Mouse (Mus musculus) layer of hippocampus, postnatal 10 days (tissue): ENCODE data around the gene Crybg1. TPM values are rescaled to one million over a fixed set of nuclear protein-coding genes. Genes with fewer than 3 reads are reported as not detected.

Experiments
- DNase-seq, 2 experiments: peaks; one replicate each; pipeline ENCODE4 v3.0.0; 2021; ENCODE audit warnings: low spot score in 2 of 2
- total RNA-seq, 2 experiments: library from RNA; stranded (reverse); gene quantifications; 2 replicates each; pipeline ENCODE4 v1.2.3; 2021

The Crybg1 gene
- total RNA-seq, 2 experiments from 2014 or later, result 0.51 to 0.87 TPM

- DNase-seq, result no peak
These were observed 53.9 kb downstream of the Crybg1 start for GRCm38 (mm10) chr10:44094794-44095193.

DNA sequence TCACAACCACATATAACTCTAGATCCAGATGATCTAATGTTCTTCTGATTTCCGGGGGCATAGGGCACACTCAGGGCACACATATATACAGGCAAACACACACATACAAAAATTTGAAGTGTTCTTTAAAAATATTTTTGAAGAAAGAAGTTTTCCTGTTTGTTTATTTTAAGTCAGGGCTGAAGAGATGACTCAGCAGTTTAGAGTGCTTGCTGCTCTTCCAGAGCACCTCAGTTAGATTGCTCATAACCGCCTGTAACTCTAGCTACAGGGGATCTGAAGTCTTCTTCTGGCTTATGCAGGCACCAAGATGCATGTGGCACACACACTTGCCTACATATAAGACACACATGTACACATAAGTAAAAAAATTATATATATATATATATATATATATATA, 56.9 kb downstream of the Crybg1 start:
- no peak for DNase-seq

- no peak for DNase-seq
These were observed 68.3 kb downstream of the Crybg1 start for GRCm38 (mm10) chr10:44080351-44080750.

DNA sequence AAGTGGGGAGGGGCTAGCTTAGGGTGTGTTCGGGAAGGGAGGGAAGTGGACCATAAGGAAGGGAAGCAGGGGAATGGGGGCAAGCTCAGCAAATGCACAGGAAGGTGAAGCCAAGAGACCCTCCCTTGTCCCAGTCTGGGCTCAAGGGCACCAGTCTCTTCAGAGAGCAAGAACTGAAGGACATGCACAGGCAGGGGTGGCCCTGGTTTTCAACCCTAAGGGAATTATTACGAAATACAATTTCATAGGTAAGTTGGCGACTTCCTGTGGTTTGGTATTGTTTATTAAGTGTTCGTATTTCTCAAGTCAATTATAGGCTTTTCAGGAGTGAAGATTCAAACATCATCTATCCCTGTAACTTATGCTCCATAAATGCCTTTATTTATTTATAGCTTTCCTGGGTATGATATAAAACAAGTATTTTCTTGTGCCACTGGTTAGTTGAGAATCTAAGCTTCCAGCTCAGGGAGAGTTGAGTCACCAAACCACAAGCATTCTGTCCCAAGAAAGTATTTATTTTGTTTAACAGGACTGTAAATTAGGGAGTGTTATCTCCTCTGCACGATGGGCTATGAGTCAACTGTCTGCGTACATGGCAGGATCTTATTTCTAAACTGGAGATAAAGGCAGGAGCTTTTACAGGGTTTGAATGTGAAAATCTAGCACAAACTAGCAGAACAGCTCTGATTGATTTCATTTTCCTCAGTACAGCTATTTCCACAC, 69.7 kb downstream of the Crybg1 start:
- no peak for DNase-seq

DNA sequence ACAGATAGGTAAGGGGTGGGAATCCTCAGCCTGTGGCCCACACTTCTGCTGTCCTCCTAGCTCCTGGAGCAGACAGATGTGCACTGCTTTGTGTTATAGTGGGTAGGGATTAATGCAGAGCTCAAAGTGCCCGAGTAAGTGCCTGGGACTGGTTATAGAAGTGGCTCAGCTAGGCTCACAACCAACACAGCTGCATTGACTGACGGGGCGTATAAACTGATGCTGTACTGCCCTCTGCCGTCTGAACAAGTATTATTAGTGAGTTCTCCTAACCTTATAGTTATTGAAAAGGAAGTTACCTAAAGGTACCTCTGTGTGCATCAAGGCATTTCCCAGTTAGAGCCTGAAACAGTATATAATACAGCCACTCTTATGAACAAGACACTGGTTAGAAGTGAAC, 77.6 kb downstream of the Crybg1 start:
- peak; percentile 62 to 74 for DNase-seq

GRCm38 (mm10) chr10:44069131-44069530, 79.5 kb downstream of the Crybg1 start:
- DNase-seq, result no peak

GRCm38 (mm10) chr10:44065848-44066360, 82.7 kb downstream of the Crybg1 start:
- no peak for DNase-seq

DNA sequence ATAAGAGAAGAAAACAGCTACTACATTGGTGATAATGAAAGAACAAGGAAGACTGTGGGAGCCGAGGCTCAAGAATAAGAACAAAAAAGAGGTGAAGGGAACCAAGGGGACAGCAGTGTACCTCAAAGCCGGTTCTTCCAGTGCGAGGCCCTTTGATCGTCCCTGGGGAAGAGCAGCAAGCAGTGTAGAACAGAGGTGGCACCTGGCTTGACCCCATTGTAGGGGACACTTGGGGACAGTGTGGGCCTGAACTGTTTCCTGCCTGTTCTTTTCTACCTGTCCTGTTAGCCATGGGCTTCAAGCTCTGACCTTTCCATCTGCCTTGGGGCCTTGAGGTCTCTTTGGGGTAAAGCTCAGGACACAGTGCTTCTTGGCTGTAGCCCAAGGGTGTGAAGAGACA, 85.7 kb downstream of the Crybg1 start:
- no peak for DNase-seq

DNA sequence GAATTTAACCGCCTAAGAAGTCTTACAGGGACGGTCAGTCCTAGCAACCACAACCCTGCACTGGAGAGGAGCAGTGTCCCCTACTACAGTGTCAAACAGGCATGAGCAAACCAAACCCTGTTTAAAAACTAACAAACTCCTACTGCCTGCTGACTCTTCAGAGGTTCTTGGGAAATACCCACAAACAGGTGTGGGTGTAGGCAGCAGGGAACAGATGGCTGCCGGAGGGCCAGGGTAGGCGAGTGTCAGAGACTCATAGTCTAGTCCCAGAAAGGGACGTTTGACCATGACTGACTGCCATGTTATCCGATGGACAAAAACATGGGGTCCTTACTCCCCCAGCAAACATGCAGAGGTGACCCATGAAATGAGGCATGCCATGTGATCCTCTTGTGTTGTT, 97.7 kb downstream of the Crybg1 start:
- DNase-seq, result no peak

- DNase-seq, result no peak
These were observed 103.9 kb downstream of the Crybg1 start for GRCm38 (mm10) chr10:44044727-44045126.

DNA sequence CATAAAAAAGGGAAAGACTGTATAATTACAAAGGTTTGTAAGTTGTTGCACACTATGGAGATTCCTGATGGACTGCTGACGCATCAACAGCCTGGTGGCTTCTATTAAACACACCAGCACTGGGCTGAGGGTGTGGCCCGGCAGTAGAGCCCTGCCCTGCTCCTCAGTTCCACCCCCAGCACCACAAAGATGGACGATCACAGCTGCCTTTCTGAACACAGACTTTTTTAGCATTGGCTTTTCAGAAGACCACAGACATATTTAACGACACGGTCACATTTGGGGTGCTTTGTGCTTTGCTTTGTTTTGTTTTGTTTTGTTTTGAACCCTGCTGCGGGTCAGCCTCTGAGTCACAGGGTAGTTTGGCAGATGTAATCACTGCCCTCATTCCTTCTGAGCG, 105.0 kb downstream of the Crybg1 start:
- DNase-seq, result no peak

DNA sequence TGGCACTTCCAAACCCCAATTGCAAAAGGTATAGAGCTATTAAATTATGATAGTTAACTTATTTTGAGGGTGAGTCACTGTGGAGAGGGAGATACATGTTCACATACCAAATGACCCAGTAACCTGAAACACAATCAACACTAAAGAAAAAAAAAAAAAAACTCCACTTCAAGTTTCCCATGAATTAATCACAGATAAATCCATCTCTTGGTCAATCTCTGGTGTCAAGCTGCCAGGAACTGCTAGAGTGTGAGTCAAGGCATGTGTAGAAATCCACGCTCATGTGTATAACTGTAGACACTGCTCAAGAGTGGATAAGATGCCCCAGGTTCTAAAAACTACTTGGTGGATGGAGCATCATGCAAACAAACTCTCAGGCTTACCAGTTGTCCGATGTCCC, 109.5 kb downstream of the Crybg1 start:
- DNase-seq, result no peak

DNA sequence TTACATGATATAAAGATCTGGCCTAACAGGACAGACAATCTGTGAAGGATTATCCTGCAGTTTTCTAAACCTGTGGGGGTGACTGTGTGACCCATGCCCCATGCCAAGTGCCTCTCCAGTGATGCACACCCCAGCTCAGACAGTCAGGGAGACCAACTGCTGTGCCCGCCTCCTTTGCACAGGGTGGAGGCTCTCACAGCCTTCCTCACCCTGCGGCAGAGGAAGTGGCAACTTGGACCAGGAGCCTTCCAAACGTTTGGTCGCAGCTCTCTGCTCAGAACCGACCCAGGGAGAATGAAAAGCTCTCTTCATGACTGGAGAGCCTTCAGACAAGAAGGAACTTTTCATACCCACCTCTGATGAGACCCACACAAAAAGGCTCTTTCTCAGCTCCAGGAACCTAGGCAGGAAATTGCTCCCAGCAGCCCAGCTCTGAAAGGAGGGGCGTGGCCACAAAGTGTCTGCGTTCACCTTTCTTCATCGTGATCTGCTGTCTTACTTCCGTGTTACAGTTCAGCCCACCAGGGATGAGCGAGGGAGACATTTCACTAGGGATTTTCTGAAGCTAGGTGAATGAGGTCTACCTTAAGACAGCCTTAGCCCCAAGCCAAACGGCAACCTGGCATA, 110.6 kb downstream of the Crybg1 start:
- DNase-seq, result no peak

DNA sequence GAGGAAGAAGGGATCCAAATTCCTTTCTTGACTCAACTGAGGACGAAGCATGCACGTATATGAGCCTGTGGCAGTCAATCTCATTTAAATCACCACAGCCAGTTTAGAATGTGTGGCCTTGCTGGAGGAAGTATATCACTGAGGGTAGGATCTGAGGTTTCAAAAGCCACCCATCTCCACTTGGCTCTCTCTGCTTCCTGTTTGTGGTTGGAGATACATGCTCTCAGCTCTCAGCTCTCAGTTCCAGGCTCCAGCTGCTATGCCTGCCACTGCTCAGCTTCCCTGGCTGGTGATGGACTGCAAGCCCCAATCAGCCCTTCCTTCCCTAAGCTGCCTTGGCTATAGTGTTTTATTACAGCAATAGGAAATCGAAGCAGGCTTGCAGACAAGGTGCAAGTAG, 119.1 kb downstream of the Crybg1 start:
- no peak for DNase-seq

DNA sequence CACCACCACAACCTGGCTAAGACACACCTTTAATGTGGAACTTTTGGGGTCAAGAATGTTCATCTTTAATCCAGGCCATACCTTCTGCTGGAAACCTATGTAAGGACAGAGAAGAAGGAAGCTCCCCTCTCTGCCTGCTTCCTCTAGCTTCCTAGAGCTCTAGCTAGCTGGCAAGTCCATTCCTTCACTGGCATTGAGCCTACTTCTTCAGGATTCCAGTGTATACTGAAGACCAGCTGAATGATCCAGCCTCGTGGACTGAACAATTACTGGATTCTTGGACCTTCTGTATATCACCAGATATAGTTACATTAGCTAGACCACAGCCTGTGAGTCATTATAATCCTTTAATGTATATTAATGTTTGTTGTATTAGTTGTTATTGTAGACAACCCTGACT, 121.4 kb downstream of the Crybg1 start:
- DNase-seq, result no peak

DNA sequence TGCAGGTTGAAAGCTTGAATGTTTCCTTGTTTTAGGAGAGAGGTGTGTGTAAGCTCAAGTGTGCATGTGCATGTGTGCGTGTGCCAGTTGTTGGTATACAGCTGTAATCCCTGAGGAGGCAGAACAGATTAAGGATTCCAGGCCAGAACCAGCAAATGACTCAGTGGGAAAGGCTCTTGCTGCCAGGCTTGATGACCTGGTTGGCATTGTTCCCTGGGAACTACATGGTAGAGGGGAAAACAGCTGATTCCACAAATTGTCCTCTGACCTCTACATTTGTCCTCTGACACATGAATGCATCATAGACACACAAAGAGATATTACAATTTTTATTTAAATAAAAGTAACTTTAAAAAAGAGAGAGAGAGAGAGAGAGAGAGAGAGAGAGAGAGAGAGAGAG, 122.5 kb downstream of the Crybg1 start:
- no peak for DNase-seq

DNA sequence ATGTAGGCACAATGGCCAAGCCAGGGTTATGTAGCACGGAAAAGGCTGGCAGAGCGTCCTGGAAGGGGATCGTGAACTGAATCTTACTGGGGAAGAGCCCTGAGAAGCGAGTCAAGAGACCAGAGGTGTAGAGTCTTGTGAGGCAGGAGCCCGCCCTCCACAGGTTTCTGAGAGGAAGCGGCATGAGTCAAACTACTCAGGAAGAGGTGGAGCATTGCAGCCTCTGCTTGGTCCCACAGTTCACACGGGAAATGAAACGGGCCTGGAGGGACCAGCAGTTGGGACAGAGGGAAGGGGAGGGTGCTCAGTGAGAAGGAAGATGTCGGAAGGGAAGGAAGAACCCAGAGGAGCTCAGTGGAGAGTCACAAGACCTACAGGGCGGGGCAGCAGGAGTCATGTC, 123.9 kb downstream of the Crybg1 start:
- no peak for DNase-seq

DNA sequence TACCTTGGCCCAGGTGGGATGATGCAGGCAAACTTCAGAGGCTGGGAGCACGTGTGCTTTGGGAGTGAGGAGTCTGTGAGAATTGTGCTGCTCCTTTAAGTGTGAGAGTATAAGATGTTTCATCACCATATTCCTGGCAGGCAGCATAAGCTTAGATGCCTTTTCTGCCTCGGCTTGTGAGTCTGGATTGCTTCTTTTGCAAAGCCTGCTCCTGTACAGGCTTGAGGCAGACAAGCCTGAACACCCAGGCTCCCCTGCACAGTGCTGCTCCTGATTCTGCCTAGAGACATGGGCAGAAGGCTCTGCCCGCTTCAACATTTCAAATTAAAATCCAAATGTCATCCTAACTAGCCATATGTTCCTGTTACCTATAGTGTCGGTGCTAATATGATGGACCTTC, 128.5 kb downstream of the Crybg1 start:
- no peak for DNase-seq

GRCm38 (mm10) chr10:44018562-44018961, 130.1 kb downstream of the Crybg1 start:
- no peak for DNase-seq

- no peak for DNase-seq
These were observed 133.0 kb downstream of the Crybg1 start for GRCm38 (mm10) chr10:44015631-44016030.

- no peak for DNase-seq
These were observed 134.8 kb downstream of the Crybg1 start for GRCm38 (mm10) chr10:44013885-44014284.

DNA sequence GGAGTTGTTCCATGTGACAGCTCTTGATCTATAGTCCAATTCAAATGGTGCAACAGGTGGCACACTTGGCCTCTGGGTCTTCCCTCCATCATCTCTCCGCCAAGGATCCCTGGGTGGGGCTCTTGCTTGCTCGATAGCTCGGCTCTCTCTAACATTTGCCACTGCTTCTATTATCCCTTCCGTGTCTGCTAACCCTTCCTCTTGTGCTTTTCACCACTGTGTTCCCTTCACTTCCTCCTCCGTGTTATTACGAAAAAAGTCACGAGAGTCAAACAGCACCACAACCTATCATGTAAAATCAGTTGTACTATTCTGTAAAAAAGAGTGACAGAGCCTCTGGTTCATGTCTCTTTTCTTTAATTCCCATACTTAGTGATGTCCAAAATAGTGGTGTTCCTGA, 137.2 kb downstream of the Crybg1 start:
- DNase-seq, result no peak

DNA sequence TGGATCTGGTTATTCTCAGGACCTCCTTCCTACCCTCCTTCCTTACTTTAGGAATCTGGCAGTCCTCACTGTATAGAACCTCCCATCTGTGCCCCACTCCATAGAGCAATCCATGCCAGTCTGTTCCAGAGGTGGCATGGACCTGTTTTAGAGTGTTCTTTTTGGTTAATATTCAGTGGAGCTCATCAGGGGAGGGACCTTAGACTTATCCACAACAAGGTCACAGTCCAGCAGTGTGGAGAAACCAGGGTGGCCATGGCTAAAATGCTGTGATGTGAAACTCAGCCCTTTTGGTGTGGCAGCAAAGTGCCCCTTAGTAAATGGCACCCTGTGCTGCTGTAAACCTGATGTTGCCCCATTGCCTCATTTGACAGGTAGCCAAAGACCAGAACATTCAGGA, 139.8 kb downstream of the Crybg1 start:
- DNase-seq, result no peak
